26 mouse cellular contexts compared by ENCODE assay signal in the genomic region with DNA sequence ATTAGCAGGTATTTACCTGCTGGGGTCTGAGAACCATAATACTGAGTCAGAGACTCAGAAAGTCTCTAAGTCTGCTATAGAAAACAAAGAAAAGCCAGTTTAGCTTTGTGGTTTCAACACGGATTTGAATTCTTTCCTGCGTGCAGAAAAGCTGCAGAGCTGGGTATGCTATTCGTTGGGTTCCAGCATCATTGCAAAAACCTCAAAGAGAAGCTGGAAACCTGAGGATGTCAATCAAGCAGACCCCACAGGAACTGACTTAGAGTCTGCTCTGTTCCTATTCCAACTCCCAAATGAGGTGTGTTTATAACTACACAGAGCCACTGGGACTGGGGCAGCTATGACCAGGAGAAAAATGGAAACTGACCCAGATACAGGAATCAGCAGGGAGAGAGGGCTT.
"Had no signal": no experiment of that assay in that cellular context is flagged by ENCODE, and none has a peak within 500 bp of the region (broad histone marks: within the 10 kb centered on the region; RNA-seq: fewer than 3 reads in every experiment).

No protein-coding gene starts in this region.

- H3K27ac ChIP-seq: heart, embryonic 10.5 days; hindbrain, embryonic 10.5 days; hindbrain, embryonic 12.5 days; hindbrain, embryonic 14.5 days; intestine, embryonic 15.5 days; layer of hippocampus, adult 2 months; left cerebral cortex, adult 2 months; limb, embryonic 10.5 days; limb, embryonic 12.5 days; liver, embryonic 13.5 days; liver, embryonic 15.5 days had no signal

- H3K4me3 ChIP-seq: heart, embryonic 10.5 days; heart, embryonic 12.5 days; hindbrain, embryonic 10.5 days; hindbrain, embryonic 12.5 days; intestine, embryonic 15.5 days; layer of hippocampus, adult 2 months; left cerebral cortex, adult 2 months; limb, embryonic 10.5 days; limb, embryonic 12.5 days; liver, embryonic 13.5 days; liver, embryonic 15.5 days had no signal

- H3K4me2 ChIP-seq: heart, embryonic 12.5 days; hindbrain, embryonic 12.5 days; hindbrain, embryonic 14.5 days; intestine, embryonic 15.5 days; limb, embryonic 12.5 days; liver, embryonic 11.5 days; liver, embryonic 13.5 days; liver, embryonic 15.5 days had no signal

- DNase-seq: gastrocnemius, postnatal 14 days; gastrocnemius, postnatal 36 days; heart, adult 18-20 months; heart, postnatal 10 days; kidney, adult 18-20 months; kidney, adult 8-10 months; kidney, postnatal 10 days; kidney, postnatal 25 days; kidney, postnatal 4 days; liver; liver, embryonic 13.5 days had no signal

- H3K27me3 ChIP-seq: heart, embryonic 12.5 days; hindbrain, embryonic 12.5 days; intestine, embryonic 15.5 days; limb, embryonic 12.5 days; liver, embryonic 13.5 days; liver, embryonic 15.5 days had no signal

- H3K4me1 ChIP-seq: hindbrain, embryonic 12.5 days; intestine, embryonic 15.5 days; liver, embryonic 13.5 days; liver, embryonic 15.5 days had no signal

- H3K36me3 ChIP-seq: heart, embryonic 10.5 days; heart, embryonic 12.5 days; hindbrain, embryonic 10.5 days; hindbrain, embryonic 12.5 days; intestine, embryonic 15.5 days; limb, embryonic 10.5 days; limb, embryonic 12.5 days; liver, embryonic 13.5 days; liver, embryonic 15.5 days had no signal

- H3K9ac ChIP-seq: heart, embryonic 12.5 days; hindbrain, embryonic 12.5 days; hindbrain, embryonic 14.5 days; intestine, embryonic 15.5 days; limb, embryonic 12.5 days; liver, embryonic 13.5 days; liver, embryonic 15.5 days had no signal

- H3K9me3 ChIP-seq: heart, embryonic 10.5 days; heart, embryonic 12.5 days; hindbrain, embryonic 10.5 days; hindbrain, embryonic 12.5 days; intestine, embryonic 15.5 days; limb, embryonic 10.5 days; limb, embryonic 12.5 days; liver, embryonic 13.5 days; liver, embryonic 15.5 days had no signal

- ATAC-seq: hindbrain, embryonic 16.5 days; inflammation-experienced regulatory T-cells, adult 6 months; intestine, embryonic 15.5 days; intestine, postnatal 0 days had no signal
